Mouse (Mus musculus) stomach, embryonic 14.5 days (tissue): ENCODE measurements around the gene Etfrf1. TPM values are rescaled to one million over a fixed set of nuclear protein-coding genes. Genes with fewer than 3 reads are reported as not detected.

Experiments
- ATAC-seq: fragments of 200-750 bp; cut with Nextera tagmentation; 2 replicates; pipeline ENCODE4 v1.8.0; 2017; ENCODE audit warnings: low read depth, moderate TSS enrichment; ENCODE audit not compliant: insufficient number of reproducible peaks, insufficient read depth, low FRiP score
- H3K27ac ChIP-seq: fragments of 300-500 bp; sonication (generic); 2 replicates; pipeline ENCODE4 v1.5.1; 2014; ENCODE audit warnings: mild to moderate bottlenecking, low read length, moderate library complexity, mixed read lengths
- H3K27me3 ChIP-seq: fragments of 300-500 bp; sonication (generic); 2 replicates; pipeline ENCODE4 v1.6.1; 2014; ENCODE audit warnings: low read length, control low read depth, mixed read lengths; ENCODE audit not compliant: control insufficient read depth, insufficient read depth
- H3K36me3 ChIP-seq: fragments of 300-500 bp; sonication (generic); 2 replicates; pipeline ENCODE4 v1.6.1; 2014; ENCODE audit warnings: mild to moderate bottlenecking, control low read depth, low read length, moderate library complexity, mixed read lengths; ENCODE audit not compliant: control insufficient read depth, insufficient read depth
- H3K4me1 ChIP-seq: fragments of 300-500 bp; sonication (generic); 2 replicates; pipeline ENCODE4 v1.6.1; 2014; ENCODE audit warnings: low read length, control low read depth, mixed read lengths; ENCODE audit not compliant: control insufficient read depth, insufficient read depth
- H3K4me2 ChIP-seq: fragments of 300-500 bp; sonication (generic); replicated peaks from 2 replicates; pipeline ENCODE4 v1.6.1; 2014; ENCODE audit warnings: low read depth, low read length, control low read depth
- H3K4me3 ChIP-seq: fragments of 300-500 bp; sonication (generic); 2 replicates; pipeline ENCODE4 v1.5.1; 2014; ENCODE audit warnings: low read depth, low read length, control low read depth
- H3K9ac ChIP-seq: fragments of 300-500 bp; sonication (generic); replicated peaks from 2 replicates; pipeline ENCODE4 v1.6.1; 2014; ENCODE audit warnings: low read depth, mild to moderate bottlenecking, control low read depth, low read length, moderate library complexity, mixed read lengths
- H3K9me3 ChIP-seq: fragments of 300-500 bp; sonication (generic); 2 replicates; pipeline ENCODE4 v1.6.1; 2016; ENCODE audit warnings: low read depth, low read length, control low read depth; ENCODE audit not compliant: control insufficient read depth
- WGBS: fragments of 180-500 bp; shearing (Covaris S2); extraction: QIAGEN DNeasy Blood & Tissue Kit; methylation state at CpG from one replicate; pipeline ENCODE4 v1.1.7; 2014; 5-methylcytosine and 5-hydroxymethylcytosine counted together
- polyA plus RNA-seq: library from polyadenylated mRNA; unstranded; fragments of >200 nt; fragmentation: Nextera tagmentation; extraction: Ambion mirVana; gene quantifications from 2 replicates; pipeline ENCODE4 v1.2.1, GENCODE M21; 2014

The Etfrf1 gene
- polyA plus RNA-seq = 30.3 and 34.6 TPM in 2 replicates

- Histone ChIP-seq H3K27ac (peak within 1 kb of the TSS; percentile 96), H3K4me2 (peak within 1 kb of the TSS; percentile 83), H3K4me3 (peak within 1 kb of the TSS; percentile 77), H3K27me3 (no peaks in the 10 kb centered on the region), H3K36me3 (peaks cover 4% of the 10 kb centered on the region), H3K4me1 (peaks cover 9% of the 10 kb centered on the region; the same call in 1 of the 2 replicates), H3K9ac (peak within 1 kb of the TSS; percentile 84), H3K9me3 (no peaks in the 10 kb centered on the region)
- peak; percentile 100 for ATAC-seq
- WGBS = under 1% methylated on average over 35 of the region's 36 CpGs
Measured at GRCm38 (mm10) chr6:145210816-145211338, at the start of gene Etfrf1, which contains the start of gene Casc1. Gene Etfrf1, plus strand, starts transcription at chr6:145211134. Gene Casc1, minus strand, starts transcription at chr6:145211005.

DNA sequence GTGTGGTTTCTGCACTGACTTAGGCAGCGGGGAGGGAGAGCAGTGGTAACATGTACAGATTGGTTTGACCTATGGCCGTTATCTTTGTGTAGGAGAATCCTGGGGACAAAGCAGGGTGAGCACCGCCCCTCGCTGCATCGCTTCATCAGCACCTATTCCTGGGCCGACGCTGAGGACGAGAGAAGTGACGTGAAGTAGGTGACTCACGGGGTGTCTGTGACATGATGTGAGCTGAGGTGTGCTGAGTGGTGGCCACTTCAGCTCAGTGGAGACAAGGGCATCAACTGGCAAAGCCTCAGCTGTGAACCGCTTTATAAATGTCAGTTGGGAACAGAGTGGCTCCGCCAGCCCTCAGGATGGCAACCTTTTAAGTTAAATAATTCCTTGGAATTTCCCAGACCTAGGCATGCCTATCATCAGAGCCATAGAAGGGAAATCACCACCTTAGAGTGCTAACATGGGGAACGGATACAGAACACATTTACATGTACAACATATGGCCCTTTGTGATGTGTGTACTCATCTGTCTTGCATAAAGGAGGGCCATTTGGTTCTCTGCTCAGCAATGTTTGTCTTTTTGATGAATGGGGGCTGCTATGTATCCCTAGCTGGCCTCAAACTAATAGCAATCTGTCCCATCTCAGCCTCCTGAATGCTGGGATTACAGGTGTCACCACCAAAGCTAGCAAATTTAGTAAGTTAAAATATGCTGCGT lies 38.9 kb upstream of the Etfrf1 start:
- ATAC-seq = no peak
- H3K27me3 ChIP-seq = no peaks in the 10 kb centered on the region
- 67% methylated on average over 14 of the region's 14 CpGs for WGBS

DNA sequence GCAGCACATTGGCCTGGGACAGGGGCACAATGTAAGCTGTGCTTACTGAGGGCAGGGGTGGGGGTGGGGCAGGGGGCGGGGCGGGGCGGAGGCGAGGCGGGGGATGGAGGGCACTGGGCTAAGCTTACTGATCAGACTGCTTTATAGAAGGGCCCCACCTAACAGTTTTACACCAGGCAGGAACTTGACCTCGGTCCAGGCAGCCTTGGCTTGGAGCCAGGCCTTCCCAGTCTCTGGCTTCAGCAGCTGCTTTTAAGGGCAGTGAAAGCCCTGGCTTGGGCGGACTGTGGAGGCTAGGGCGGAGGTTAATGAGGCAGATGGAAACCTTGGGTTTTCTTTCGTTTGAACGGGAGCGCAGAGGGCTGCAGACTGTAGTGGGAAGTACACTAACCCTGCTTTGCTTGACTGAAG lies 37.1 kb upstream of the Etfrf1 start:
- Histone ChIP-seq H3K9ac (no peak overlapping the region), H3K36me3 (no peaks in the 10 kb centered on the region), H3K27ac (peak overlapping the region; percentile 36; the same call in 1 of the 2 replicates), H3K4me3 (no peak overlapping the region), H3K27me3 (no peaks in the 10 kb centered on the region), H3K4me2 (peak overlapping the region; percentile 31), H3K4me1 (peaks cover 24% of the 10 kb centered on the region; the same call in 1 of the 2 replicates), H3K9me3 (no peaks in the 10 kb centered on the region)
- 3% methylated on average over 11 of the region's 11 CpGs for WGBS
- peak; percentile 85 for ATAC-seq

More for the DNA sequence above, 38.9 kb upstream of the Etfrf1 start:
- Histone ChIP-seq H3K4me1 (peaks cover 24% of the 10 kb centered on the region; the same call in 1 of the 2 replicates), H3K9me3 (no peaks in the 10 kb centered on the region), H3K9ac (no peak overlapping the region), H3K4me3 (no peak overlapping the region), H3K27ac (no peak overlapping the region), H3K36me3 (no peaks in the 10 kb centered on the region), H3K4me2 (no peak overlapping the region)

- Histone ChIP-seq H3K4me3 (no peak overlapping the region), H3K4me1 (peaks cover 24% of the 10 kb centered on the region; the same call in 1 of the 2 replicates), H3K9me3 (no peaks in the 10 kb centered on the region), H3K36me3 (no peaks in the 10 kb centered on the region), H3K4me2 (no peak overlapping the region), H3K9ac (no peak overlapping the region), H3K27me3 (no peaks in the 10 kb centered on the region), H3K27ac (no peak overlapping the region)
- ATAC-seq = peak; percentile 33; the same call in 1 of the 2 replicates
- 36% methylated on average over 9 of the region's 9 CpGs for WGBS
Measured at GRCm38 (mm10) chr6:145175571-145175981, 35.4 kb upstream of the Etfrf1 start.

- Histone ChIP-seq H3K4me1 (peaks cover 24% of the 10 kb centered on the region; the same call in 1 of the 2 replicates), H3K9ac (no peak overlapping the region), H3K27ac (no peak overlapping the region), H3K36me3 (no peaks in the 10 kb centered on the region), H3K9me3 (no peaks in the 10 kb centered on the region), H3K4me2 (no peak overlapping the region), H3K4me3 (no peak overlapping the region), H3K27me3 (no peaks in the 10 kb centered on the region)
- no peak for ATAC-seq
- WGBS = 56% methylated on average over 10 of the region's 10 CpGs
Measured at GRCm38 (mm10) chr6:145176474-145176873, 34.5 kb upstream of the Etfrf1 start.

DNA sequence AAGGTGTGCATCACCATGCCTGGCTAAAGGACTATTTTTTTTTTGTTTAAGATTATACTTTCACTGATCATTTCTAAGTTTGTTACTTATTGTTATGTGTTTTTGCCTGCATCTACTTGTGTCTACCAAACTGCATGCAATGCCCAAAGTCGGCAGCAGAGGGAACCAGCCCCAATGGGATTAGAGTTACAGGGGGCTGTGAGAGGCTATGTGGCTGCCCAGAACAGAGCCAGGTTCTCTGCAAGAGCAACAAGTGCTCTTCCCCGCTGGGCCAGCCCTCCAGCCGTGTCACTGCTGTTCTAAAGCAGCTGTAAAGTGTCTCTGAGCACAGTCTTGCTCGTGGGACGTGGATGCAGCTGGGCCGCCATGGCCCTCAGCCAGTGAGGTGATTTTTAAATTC lies 31.3 kb upstream of the Etfrf1 start:
- no peak overlapping the region for H3K4me3 ChIP-seq
- no peak for ATAC-seq
- peaks cover 7% of the 10 kb centered on the region; the same call in 1 of the 2 replicates for H3K4me1 ChIP-seq
- no peaks in the 10 kb centered on the region for H3K27me3 ChIP-seq
- WGBS = 38% methylated on average over 6 of the region's 6 CpGs
- no peak overlapping the region for H3K9ac ChIP-seq
- H3K36me3 ChIP-seq = no peaks in the 10 kb centered on the region
- H3K27ac ChIP-seq = no peak overlapping the region
- no peak overlapping the region for H3K4me2 ChIP-seq
- H3K9me3 ChIP-seq = no peaks in the 10 kb centered on the region

- Histone ChIP-seq H3K27ac (no peak overlapping the region), H3K9ac (no peak overlapping the region), H3K4me1 (no peaks in the 10 kb centered on the region), H3K4me3 (no peak overlapping the region), H3K4me2 (no peak overlapping the region), H3K9me3 (no peaks in the 10 kb centered on the region), H3K36me3 (no peaks in the 10 kb centered on the region), H3K27me3 (no peaks in the 10 kb centered on the region)
- WGBS = 58% methylated on average over 8 of the region's 8 CpGs
- ATAC-seq = no peak
Measured at GRCm38 (mm10) chr6:145182044-145182443, 28.9 kb upstream of the Etfrf1 start.

GRCm38 (mm10) chr6:145186096-145186495 lies 24.8 kb upstream of the Etfrf1 start:
- no peaks in the 10 kb centered on the region for H3K36me3 ChIP-seq
- WGBS = 88% methylated on average over 1 of the region's 1 CpGs
- H3K27me3 ChIP-seq = no peaks in the 10 kb centered on the region
- H3K4me3 ChIP-seq = no peak overlapping the region
- H3K9ac ChIP-seq = no peak overlapping the region
- H3K4me1 ChIP-seq = no peaks in the 10 kb centered on the region
- ATAC-seq = no peak
- H3K9me3 ChIP-seq = no peaks in the 10 kb centered on the region
- no peak overlapping the region for H3K4me2 ChIP-seq
- no peak overlapping the region for H3K27ac ChIP-seq
